Mouse (Mus musculus): ENCODE measurements at regions not wholly inside any gene's neighbourhood (a gene's known extent, or its start where the extent isn't known, plus 50 kb on each side); places are given as distances from the start of the nearest gene placed in this dataset.

DNA sequence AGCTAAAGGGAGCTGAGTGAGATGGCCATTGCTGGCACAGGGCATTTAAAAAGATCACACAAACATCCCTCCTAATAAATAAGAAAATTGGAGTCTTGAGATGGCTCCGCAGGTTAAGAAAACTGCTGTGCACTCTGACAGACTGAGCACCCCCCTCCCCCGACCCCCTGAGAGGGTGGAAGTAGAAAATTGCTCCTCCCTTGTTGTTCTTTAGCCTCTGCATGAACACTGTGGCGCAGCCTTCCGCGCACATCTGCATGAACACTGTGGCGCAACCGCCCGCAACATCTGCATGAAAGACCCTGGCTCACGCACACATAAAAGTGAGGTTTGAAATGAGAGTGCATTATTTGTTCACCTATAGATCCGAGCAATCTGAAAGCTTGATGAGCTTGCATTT is 50.2 kb upstream of the Itsn2 start:
- intact Hi-C loops (cut with DNase I): loop anchor here (10.0 kb wide), 1 partner anchor 267 kb away; no protein-coding TSS in a partner anchor
- DNase-seq (ENCODE audit: low spot score in 2 of 2): no peak

DNA sequence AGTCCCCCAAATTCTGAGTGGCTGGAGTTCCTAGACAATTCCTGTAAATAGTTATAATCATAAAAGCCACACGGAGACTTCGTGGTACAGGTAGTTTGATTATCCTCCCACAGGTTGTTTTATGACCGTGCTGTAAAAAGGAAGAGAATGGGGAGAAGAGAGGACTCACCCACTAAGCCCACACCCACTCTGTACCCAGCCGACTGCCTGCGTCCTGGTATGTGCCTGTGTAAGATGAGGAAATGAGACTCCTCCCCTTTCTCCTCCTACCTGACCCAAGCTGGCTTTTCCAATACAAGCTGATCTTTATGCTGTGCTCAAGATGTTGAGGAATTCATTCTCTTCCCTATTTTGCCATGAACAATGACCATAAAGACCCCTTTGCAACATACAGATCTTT is 57.3 kb upstream of the Ncoa1 start:
- intact Hi-C loops (cut with DNase I): no loop called here
- no peak for DNase-seq (ENCODE audit: low spot score in 2 of 2)

GRCm38 (mm10) chr12:4533710-4534109 is 56.7 kb upstream of the Ncoa1 start:
- intact Hi-C loops (cut with DNase I): no loop called here
- no peak for DNase-seq (ENCODE audit: low spot score in 2 of 2)

- intact Hi-C loops (cut with DNase I): no loop called here
These were observed 55.7 kb upstream of the Ncoa1 start for GRCm38 (mm10) chr12:4532707-4533106.

DNA sequence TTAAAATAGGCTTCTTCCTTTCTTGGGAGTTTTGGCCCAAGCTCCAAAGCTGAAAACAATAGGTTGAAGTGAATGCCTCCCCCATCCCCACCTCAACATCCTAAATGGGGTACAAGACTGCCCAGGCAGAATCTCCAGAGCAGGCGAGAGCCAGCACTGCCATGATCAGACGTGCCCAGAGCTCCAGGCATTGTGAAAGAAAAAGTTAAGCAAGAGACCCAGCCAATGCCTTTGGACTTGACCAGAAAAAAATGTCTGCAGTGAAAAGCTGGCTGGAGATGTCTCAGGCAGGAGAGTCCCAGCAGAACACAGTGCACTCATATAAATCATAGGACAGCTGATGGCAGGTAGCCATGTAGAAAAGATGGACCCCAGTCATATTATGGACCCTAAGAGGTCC is 50.0 kb upstream of the Ncoa1 start:
- intact Hi-C loops (cut with DNase I): no loop called here
- no peak for DNase-seq (ENCODE audit: low spot score in 2 of 2)

More at GRCm38 (mm10) chr12:4532707-4533106, 55.7 kb upstream of the Ncoa1 start:
- DNase-seq (ENCODE audit: low spot score in 2 of 2): no peak
